Mouse (Mus musculus) testis, adult 2 months (tissue): ENCODE results near the gene Dnase2a. TPM values are rescaled to one million over a fixed set of nuclear protein-coding genes. Genes with fewer than 3 reads are reported as not detected.
A peak's percentile ranks its signal among the peaks of the same experiment; 100 is the strongest.

Experiments used
- H3K27ac ChIP-seq: fragments of 200-500 bp; 2 replicates; pipeline ENCODE4 v1.5.1; 2012; ENCODE audit warnings: low read depth, low read length; ENCODE audit not compliant: control insufficient read depth, insufficient read depth
- H3K27me3 ChIP-seq: fragments of 200-500 bp; 2 replicates; pipeline ENCODE4 v1.6.1; 2012; ENCODE audit warnings: mild to moderate bottlenecking, low read length, moderate library complexity; ENCODE audit not compliant: control insufficient read depth, insufficient read depth
- H3K36me3 ChIP-seq: fragments of 200-500 bp; 2 replicates; pipeline ENCODE4 v1.6.1; 2012; ENCODE audit warnings: mild to moderate bottlenecking, low read length; ENCODE audit not compliant: control insufficient read depth, insufficient read depth
- H3K4me1 ChIP-seq: fragments of 200-500 bp; 2 replicates; pipeline ENCODE4 v1.6.1; 2012; ENCODE audit warnings: low read length; ENCODE audit not compliant: control insufficient read depth, insufficient read depth
- H3K4me3 ChIP-seq: fragments of 200-500 bp; 2 replicates; pipeline ENCODE4 v1.5.1; 2012; ENCODE audit warnings: low read depth, mild to moderate bottlenecking, low read length, moderate library complexity, mixed read lengths; ENCODE audit not compliant: control insufficient read depth
- CTCF ChIP-seq: fragments of 200-500 bp; IDR thresholded peaks from 2 replicates; pipeline ENCODE4 v1.5.1; 2012; ENCODE audit warnings: low read depth, mild to moderate bottlenecking, inconsistent platforms, low read length, moderate library complexity; ENCODE audit not compliant: control insufficient read depth, insufficient read depth, insufficient replicate concordance
- POLR2A ChIP-seq: fragments of 200-500 bp; IDR thresholded peaks from 2 replicates; pipeline ENCODE4 v1.6.1; 2012; ENCODE audit warnings: low read depth, mild to moderate bottlenecking, inconsistent platforms, low read length, moderate library complexity; ENCODE audit not compliant: control insufficient read depth
- polyA plus RNA-seq: library from polyadenylated mRNA; depleted of rRNA; stranded (reverse); fragments of >200 nt; gene quantifications from 2 replicates; pipeline ENCODE4 v1.2.3, GENCODE M21; 2012

The Dnase2a gene
- polyA plus RNA-seq, 1 experiment: 1.6 TPM

- Histone ChIP-seq H3K4me3 (no peak overlapping the region), H3K4me1 (peaks cover 24% of the 10 kb centered on the region), H3K27me3 (no peaks in the 10 kb centered on the region; the same call in 1 of the 2 replicates)
These were observed 1.6 kb downstream of the Dnase2a start for GRCm38 (mm10) chr8:84909949-84910348.

GRCm38 (mm10) chr8:84910551-84910950 is 2.2 kb downstream of the Dnase2a start:
- no peak for TF ChIP-seq CTCF
- no peak for TF ChIP-seq POLR2A

More at GRCm38 (mm10) chr8:84909949-84910348, 1.6 kb downstream of the Dnase2a start:
- no peaks in the 10 kb centered on the region for H3K36me3 ChIP-seq
- TF ChIP-seq POLR2A: no peak
- H3K27ac ChIP-seq: no peak overlapping the region

GRCm38 (mm10) chr8:84911854-84912253 is 3.5 kb downstream of the Dnase2a start:
- Histone ChIP-seq H3K4me1 (peaks cover 23% of the 10 kb centered on the region), H3K4me3 (no peak overlapping the region), H3K27ac (no peak overlapping the region), H3K27me3 (no peaks in the 10 kb centered on the region; the same call in 1 of the 2 replicates), H3K36me3 (no peaks in the 10 kb centered on the region)
- no peak for TF ChIP-seq POLR2A
- no peak for TF ChIP-seq CTCF

More at GRCm38 (mm10) chr8:84910551-84910950, 2.2 kb downstream of the Dnase2a start:
- H3K36me3 ChIP-seq: no peaks in the 10 kb centered on the region
- H3K27me3 ChIP-seq: no peaks in the 10 kb centered on the region; the same call in 1 of the 2 replicates
- no peak overlapping the region for H3K27ac ChIP-seq
- peaks cover 23% of the 10 kb centered on the region for H3K4me1 ChIP-seq
- H3K4me3 ChIP-seq: no peak overlapping the region

GRCm38 (mm10) chr8:84912391-84912790 is 4.0 kb downstream of the Dnase2a start:
- no peak overlapping the region for H3K27ac ChIP-seq
- no peak overlapping the region for H3K4me3 ChIP-seq
- H3K36me3 ChIP-seq: no peaks in the 10 kb centered on the region
- no peaks in the 10 kb centered on the region; the same call in 1 of the 2 replicates for H3K27me3 ChIP-seq
- H3K4me1 ChIP-seq: peaks cover 23% of the 10 kb centered on the region
- no peak for TF ChIP-seq CTCF
- no peak for TF ChIP-seq POLR2A

GRCm38 (mm10) chr8:84912895-84913501 is 4.6 kb downstream of the Dnase2a start:
- TF ChIP-seq CTCF (no peak), POLR2A (no peak)
- H3K36me3 ChIP-seq: no peaks in the 10 kb centered on the region
- H3K27ac ChIP-seq: no peak overlapping the region
- no peaks in the 10 kb centered on the region; the same call in 1 of the 2 replicates for H3K27me3 ChIP-seq
- peak overlapping the region; percentile 77 for H3K4me3 ChIP-seq
- H3K4me1 ChIP-seq: peaks cover 23% of the 10 kb centered on the region

- Histone ChIP-seq H3K36me3 (no peaks in the 10 kb centered on the region), H3K4me3 (peak overlapping the region; percentile 77), H3K27ac (no peak overlapping the region), H3K27me3 (no peaks in the 10 kb centered on the region; the same call in 1 of the 2 replicates), H3K4me1 (peaks cover 21% of the 10 kb centered on the region)
- no peak for TF ChIP-seq POLR2A
- TF ChIP-seq CTCF: no peak
These were observed 5.1 kb downstream of the Dnase2a start for GRCm38 (mm10) chr8:84913502-84913900.

- no peak for TF ChIP-seq CTCF
- no peak for TF ChIP-seq POLR2A
- Histone ChIP-seq H3K27ac (no peak overlapping the region), H3K27me3 (no peaks in the 10 kb centered on the region), H3K36me3 (no peaks in the 10 kb centered on the region), H3K4me3 (no peak overlapping the region), H3K4me1 (peaks cover 16% of the 10 kb centered on the region)
These were observed 5.6 kb downstream of the Dnase2a start for GRCm38 (mm10) chr8:84913960-84914359.
